Mouse (Mus musculus): ENCODE data around the gene Galnt18.
A peak's percentile ranks its signal among the peaks of the same experiment; 100 is the strongest.

Gene Galnt18

DNA sequence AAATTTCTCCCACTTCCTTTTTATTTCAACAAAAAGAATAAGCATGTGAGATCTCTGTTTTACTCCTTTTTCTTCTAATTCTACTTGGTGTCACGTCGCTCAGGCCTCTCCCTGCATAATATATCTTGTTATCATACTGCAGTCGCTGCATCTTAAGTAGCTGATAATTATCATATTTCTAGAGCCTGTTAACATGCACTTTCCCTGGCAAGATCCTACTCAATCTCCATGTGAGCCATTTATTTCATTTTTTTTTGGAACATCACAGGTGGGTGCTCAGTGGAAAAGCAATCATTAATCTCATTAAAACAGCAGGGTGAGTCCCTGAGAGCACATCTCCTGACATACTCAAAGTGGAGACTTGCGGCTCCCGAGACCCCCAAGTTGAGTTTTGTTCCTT, 143.3 kb downstream of the Galnt18 start:
- no peak for DNase-seq (ENCODE audit: low read depth)

DNA sequence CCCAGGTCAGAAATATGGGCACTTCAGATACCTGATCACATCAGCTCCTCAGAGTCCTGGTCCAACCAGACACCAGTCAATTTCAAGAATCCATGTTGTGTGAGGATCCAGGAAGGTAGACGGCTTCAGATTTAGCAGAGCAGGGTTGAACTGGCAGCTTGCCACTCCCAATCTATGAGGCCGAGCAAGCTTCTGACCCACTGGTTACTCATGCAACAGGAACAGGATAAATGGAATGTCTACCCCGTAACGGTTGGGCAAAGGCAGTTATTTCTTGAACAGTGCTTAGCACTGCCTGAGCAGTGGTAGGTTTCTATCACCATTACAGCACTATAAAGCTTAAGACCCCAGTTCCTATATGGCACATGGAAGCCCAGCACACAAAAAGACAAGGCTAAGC, 148.5 kb downstream of the Galnt18 start:
- no peak for DNase-seq (ENCODE audit: low read depth)

DNA sequence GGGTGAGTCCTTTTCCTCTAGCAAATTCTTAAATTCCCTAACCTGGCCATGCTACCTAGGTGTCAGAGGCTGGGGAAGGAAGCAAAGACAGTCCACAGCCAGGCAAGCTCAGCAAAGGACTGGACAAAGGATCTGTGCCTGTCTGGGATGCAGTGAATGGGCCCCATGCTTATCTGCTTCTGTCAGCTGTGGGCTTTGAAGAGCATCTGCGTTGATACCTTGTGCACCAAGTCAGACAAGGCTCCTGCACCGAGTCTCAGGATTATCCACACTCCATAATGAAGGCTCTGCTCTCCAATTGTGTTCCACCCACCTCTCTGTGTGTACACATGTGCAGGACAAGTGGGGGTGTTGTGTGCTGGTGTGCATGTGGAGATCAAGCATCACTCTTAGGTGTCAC, 153.5 kb downstream of the Galnt18 start:
- DNase-seq (ENCODE audit: low read depth) = no peak

DNA sequence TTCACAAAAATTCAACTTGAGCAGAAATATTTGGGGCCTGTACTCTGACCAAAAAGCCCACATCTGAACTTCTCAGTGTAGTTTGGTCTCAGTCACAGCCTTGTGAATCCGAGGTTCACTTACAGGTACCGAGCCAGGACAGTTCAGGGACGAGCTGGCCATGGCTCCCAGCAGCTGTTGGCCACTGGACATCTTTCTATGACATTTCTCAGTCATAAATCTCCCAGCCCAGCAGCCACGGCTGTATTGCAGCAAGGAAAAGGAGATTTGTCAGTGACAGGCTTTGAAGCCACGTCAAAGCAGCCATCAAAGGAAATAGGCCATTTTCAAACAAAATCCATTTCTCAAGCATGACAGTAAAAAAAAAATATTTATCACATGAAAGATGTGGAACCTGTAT, 154.0 kb downstream of the Galnt18 start:
- DNase-seq (ENCODE audit: low read depth) = no peak

DNA sequence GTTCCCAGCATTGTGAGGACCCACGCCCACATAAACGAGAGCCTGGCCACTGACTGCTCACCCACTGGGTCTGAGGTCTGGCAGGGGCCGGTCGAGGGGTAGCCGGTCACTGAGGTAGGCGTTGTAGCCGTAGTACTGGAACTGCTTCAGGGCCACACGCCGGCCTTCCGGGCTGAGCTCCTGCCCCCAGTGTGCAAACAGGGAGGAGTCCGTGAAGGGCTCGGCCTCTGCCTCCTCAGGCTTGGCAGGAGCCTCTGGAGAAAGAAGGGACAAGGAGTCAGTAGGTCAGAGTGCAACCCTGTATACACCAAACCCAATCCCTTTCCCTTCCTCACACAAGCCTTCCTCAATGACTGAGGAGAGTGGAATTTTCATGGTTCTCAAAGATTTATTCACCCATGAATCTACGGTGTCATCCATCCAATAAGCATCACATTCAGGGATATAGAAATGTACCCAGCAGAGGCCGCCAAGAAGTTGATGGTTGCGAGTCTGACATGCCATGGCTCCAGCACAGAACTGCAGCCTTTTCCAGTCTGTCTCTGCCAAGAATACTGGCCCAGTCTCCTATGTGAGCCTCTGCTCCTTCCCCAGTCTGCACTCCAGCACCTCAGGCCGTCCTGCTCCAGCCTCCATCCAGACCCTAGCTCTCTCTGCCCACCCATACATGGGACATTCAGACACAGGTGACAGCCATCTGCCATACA, 163.4 kb downstream of the Galnt18 start:
- no peak for DNase-seq (ENCODE audit: low read depth)

DNA sequence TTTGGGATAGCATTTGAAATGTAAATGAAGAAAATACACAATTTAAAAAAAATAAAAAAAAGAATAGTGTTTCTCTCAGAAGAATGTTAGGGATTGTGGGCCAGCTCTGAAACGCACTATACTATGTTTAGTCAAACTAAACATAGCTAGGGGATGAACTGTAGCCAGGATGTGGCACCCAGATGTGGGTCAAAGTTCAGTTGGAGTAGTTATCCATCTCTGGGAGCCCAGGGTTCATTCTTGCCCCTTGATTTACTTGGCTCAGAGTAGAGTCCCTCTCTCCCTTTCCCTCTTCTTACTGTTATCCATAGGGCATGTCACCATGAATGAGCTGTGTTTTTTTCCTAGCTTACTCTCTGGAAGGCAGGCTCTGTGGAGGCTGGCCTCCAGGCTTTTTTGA, 165.3 kb downstream of the Galnt18 start:
- no peak for DNase-seq (ENCODE audit: low read depth)

DNA sequence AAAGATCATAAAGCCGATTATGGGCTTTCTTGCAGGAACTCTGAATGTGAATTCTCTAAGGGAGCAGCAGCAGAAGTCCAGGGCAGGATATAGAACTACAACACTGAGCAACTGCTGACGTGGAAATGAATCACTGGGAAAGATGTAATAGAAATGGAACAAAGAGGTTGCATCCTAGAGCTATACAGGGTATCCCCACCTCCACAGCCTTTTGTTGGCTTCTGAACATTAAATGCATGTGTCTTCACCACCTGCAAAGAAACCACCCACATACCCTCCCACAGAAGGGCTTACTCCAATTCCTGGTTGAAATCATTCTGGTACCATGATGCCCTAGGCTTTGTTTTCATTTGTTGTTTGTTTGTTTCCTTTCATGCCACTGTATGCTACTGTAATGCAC, 172.3 kb downstream of the Galnt18 start:
- DNase-seq (ENCODE audit: low read depth) = no peak

DNA sequence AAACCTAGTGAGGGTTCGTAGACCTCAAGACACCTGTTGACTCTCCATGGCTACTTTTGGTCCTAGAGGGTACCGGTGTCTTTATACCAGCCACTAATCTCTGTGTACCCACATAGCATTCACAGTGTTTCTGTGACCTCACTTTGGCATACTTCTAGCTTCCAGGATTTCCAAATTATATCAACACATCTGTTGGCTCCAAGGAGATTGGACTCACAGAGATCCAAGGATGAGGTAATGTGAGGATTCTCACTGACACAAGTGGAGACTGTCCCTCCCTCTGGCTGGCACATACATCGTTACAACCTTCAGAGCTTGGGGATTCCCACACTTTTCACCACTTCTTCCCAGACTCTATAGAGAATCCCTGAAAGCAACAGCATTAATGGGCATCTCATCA, 173.7 kb downstream of the Galnt18 start:
- no peak for DNase-seq (ENCODE audit: low read depth)

DNA sequence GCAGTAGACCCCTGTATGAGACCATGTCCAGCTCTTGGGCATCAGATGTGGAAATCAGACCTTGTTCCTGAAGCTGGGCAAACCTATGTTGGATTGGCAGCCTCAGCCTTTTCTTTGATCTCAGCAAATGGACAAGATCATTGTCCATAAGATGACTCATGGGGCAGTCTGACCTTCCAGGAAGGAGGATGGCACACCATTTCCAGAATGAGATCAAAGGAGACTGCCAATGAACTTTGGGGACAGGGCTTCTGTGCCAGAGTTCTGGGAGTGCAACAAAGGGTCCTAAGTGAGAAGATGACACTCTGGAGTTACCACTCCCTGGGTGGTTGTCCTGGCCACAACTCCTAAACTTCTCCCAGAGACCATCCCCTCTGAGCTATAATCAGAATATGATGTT, 174.1 kb downstream of the Galnt18 start:
- no peak for DNase-seq (ENCODE audit: low read depth)

DNA sequence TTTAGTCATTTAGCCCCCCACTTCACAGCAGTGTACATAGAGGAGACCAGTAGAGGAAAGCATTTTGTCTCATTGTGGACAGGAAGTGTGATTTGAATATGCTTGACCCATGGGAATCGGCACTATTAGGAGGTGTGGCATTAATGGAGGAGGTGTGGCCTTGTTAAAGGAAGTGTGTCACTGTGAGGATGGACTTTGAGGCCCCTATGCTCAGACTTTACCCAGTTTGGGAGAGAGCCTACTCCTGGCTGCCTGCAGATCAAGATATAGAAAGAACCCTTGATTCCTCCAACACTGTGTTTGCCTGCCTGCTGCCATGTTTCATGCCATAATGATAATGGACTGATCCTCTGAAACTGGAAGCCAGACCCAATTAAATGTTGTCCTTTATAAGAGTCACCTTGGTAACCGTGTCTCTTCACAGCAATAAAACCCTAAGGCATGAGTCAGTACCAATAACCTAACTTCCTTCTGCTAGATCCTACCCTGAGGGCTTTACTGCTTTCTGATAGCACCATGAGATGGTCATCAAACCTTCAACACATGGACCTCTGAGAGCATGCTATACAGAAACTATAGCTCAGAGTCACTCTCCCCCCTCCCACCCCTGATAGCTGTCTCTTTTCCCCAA, 175.1 kb downstream of the Galnt18 start:
- no peak for DNase-seq (ENCODE audit: low read depth)

DNA sequence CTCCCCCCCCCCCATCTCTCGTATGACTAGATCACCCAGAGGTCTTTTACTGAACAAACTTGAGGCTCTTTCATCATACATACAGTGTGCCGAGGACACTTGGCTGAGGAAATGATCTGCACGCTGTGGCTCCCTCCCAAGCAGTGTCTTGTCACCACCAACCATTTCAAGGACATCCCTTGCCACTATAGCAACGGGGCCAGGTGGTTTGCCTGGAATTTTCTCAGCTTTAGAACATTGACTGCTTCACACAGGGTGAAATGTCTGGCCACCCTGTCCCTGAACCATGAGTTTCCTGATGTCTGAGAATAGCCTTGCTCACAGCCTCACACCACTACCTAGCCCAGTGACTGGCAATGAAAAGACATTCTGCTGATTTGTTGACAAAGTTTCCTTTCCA, 176.6 kb downstream of the Galnt18 start:
- no peak for DNase-seq (ENCODE audit: low read depth)

DNA sequence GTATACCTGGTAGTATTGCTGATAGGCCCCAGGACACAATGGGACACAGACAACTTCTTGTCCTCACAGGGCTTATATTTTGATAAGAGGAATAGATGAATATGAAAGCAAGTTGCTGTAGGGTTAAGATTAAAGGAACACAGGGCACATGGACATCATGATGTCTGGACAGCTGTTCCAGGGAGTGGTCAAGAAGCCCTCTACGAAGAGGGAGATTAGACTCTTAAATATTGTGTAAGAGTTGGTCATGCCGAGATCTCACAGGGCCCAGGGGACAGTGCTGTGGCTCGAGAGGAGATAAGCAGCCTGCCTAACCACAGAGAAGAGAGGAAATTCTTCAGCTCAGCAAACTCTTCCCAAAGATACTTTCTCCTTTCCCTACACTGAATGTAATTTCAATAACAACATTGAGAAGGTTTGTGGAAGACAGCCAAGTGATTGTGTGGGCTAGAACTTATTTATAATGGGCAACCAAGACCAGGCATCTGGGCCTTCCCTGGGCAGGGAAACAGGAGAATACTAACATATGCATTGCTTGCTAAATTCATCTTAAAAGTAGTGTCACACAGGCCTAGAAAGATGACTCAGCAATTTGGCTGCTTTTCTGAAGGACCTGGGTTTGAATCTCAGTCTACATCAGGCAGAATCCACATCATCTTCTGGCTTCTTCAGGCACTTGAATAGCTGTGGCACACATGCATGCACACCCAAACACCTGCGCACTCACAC, 178.3 kb downstream of the Galnt18 start:
- no peak for DNase-seq (ENCODE audit: low read depth)

DNA sequence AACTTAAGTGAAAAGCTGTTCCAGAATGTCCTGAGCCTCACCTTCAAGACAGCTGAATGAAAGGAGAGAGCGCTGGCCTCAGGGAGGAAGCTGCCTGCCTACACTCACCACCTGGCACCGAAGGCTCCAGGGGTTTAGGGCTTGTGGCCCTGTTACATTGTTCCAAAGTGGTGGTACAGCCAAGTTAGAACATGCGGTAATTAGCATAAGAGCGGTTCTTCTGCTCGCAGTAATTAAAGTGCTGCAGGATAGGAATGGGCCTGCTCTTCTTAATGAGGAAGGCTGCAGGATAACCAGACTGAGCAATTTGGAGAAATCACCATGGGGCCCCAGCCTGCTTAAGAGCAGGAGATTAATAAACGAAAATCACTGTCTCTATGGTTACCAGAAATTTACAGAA, 179.0 kb downstream of the Galnt18 start:
- no peak for DNase-seq (ENCODE audit: low read depth)

DNA sequence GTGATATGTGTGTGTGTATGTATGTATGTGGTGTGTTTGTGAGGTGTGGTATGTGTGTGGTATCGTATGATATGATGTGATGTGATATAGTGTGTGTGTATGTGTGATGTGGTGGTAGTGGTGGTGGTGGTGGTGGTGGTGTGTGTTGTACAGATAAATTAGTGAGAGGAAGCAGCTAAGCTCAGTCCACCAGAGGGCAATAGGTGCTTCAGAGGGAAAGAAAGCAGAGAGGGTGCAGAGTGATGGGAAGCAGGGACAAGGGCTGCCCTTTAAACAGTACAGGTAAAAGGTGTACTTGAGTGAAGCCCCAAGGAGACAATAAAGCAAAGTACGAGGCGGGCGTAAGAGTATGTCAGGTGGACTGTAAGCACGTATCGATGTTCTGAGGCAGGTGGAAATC, 186.1 kb downstream of the Galnt18 start:
- no peak for DNase-seq (ENCODE audit: low read depth)

DNA sequence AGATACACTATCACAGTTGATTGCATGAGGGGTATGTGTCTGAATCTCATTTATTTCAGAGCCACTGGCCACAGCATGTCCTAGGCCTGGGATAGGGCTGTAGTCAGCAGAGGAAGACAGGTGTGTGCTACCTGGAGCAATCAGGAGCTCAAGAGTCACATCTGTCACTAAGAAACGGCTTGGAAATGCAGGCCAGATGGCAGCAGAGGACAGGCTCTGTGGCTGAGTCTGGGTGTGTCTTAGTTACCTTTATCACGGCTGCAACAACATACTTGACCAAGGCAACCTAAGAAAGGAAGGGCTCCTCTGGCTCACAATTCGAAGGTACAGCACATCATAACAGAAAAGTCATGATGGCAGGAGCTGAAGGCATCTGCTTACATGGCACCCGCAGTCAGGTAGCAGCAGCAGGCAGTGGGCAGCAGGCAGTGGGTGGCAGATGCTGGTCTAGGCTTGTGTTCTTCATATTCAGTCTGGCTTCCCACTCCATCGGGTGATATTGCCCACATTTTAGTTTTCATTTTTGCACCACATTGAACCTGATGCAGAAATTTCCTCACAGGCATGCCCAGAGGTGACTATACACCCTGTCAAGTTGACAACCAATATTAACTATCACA, 190.2 kb downstream of the Galnt18 start:
- DNase-seq (ENCODE audit: low read depth) = no peak

DNA sequence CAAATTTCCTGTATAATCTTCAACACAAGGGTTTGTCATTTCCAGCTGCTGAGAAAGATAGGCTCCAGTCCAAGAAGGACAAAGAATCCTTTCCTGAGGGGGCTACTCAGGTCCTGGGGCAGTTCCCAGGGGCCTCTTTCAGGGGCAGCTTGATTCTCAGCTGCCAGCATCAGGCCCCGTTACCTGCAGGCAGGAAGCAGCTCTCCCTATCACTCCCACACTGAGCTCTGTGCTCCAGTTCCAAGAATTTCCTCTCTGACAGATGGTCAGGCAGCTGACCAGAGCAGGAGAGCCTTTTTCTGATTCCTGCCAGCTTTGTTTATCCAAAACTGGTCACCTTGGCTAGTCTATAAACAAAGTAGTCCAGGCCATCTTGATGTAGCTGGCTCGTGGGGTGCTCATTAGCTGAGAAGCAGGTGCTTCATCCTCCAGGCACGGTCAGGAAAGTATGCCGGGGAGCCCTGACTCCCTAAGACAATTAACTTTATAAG, 191.4 kb downstream of the Galnt18 start:
- DNase-seq (ENCODE audit: low read depth) = no peak

DNA sequence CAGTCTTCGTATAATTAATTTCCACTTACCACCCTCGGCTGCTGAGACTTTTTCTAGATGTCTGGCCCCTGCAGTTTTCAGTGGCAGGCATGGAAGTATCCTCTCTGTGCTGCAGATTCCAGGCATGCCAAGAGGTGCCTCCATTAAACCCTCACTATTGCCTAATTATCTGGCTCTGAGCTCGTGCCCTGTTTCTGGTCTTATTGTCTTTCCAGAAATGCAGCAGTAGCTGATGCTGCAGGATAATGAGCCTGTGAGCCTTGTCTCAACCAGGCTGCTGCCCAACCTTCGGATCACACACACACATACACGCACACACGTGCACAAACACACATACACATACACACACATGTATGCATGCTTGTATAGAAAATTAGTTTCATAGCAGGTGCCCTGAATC, 199.2 kb downstream of the Galnt18 start:
- DNase-seq (ENCODE audit: low read depth) = no peak

DNA sequence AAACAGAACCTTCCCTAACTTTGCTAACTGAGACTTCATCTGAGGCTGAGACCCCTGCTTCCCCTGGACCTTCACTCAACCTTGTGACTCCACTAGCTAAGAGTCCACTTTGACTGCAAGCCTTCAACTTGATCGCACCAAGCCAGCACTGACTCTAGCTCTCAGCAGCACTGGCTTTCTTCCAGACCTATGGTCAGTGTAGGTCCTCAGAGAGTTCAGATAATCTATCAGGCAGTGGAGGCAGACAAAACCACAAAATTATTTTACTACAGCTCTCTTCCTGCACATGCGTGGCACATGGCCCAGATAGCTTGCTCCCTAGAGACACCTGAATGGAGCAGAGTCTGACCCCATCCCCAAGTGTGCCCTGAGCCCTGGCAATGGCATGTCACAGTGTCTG, 204.7 kb downstream of the Galnt18 start:
- no peak for DNase-seq (ENCODE audit: low read depth)

DNA sequence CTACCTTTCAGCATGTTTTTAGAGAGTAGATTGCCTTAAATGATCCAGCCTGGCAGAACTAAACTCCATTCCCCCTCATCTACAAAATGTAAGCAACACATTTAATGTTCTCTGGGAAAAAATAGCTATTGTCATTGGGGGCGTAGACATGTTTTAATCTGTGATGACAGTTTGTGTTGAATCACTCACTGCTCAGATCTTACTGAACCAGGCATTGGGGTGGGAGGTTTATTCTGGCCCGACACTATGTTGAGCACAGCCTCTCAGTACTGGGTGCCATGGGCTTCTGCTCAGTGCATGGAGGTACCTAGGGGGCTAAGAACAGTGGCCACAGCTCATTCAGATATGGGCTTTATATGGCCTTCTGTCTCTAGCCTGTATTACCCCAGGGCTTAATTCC, 207.4 kb downstream of the Galnt18 start:
- no peak for DNase-seq (ENCODE audit: low read depth)

DNA sequence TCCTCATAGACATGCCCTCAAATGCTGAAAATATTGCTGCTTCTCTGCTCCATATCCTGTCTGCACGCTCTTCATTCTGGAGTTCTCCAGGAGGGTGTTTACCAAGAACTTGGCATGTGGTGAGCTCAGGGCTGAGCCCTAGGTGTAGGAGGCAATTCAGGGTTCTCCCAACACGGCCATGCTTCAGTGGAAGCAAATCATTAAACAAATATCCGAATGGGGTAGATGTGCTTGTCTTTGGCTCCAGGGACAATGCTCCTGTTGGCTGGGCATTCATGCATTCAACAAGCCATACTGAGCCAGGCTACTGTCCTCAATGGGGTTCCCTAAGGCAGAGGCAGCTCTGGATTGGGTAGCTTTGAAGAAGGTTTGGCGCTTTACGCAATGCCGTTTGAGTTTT, 212.9 kb downstream of the Galnt18 start:
- no peak for DNase-seq (ENCODE audit: low read depth)

DNA sequence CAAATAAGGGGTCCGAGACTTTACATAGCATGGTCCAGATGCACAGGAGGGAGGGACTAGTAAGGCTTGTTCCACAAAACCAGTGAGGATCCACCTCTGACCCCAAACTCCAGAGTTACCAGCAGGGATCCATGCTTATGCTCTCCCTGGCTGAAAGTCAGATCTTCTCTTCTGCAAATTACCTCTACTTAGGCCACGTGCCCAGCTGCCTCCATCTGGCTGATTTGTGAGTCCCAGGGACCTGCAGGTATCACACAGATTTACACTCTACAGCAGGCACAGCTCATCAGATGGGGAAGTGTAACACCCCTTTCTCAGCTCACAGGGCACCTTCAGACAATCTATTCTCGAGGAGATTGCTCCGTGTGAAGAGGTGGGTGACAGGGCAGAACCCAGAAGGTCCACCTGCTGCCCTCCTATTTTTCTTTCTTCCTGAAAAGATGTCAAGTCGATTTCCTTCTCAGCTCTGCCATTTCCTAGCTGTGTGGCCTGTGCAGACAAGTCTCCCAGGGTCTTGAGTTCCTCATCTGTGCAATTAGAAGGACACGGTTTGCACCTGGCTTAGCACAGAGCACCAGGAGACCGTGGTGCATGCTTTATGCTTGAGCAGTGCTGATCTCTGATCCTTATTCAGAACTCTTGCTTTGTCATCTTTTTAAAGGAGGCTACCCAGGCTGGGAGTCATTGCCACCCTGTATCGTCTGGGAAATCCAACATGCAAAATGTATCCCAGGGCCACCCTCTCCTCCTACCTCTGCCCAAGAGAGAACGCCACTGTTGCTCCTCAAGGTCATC, 216.3 kb downstream of the Galnt18 start:
- no peak for DNase-seq (ENCODE audit: low read depth)

DNA sequence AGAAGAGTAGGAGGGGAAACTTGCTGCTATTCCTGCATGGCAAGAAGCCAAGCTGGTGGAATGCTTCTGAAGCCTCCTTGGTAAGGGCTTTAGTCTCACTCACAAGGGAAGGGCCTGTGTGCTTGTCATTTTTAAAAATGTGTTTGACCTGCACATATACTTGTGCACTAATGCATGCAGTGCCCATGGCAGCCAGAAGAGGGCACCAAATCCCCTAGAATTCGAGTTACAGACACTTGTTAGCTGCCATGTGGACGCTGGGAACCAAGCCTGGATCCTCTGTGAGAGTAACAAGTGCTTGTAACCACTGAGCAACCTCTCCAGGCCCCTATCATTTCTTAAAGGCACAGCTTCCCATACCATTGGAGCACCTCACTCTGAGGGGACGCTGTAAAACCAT, 219.7 kb downstream of the Galnt18 start:
- peak; percentile 4 for DNase-seq (ENCODE audit: low read depth)
